Mouse (Mus musculus) heart, adult 2 months (tissue): Measurements from ENCODE around the gene Syt12.

Experiments
- EP300 ChIP-seq: fragments of 200-500 bp; IDR thresholded peaks from 2 replicates; pipeline ENCODE4 v1.6.1; 2011; ENCODE audit warnings: low read depth, low read length, control low read depth; ENCODE audit not compliant: insufficient read depth
- POLR2A ChIP-seq: fragments of 200-500 bp; IDR thresholded peaks from 2 replicates; pipeline ENCODE4 v1.6.1; 2011; ENCODE audit warnings: mild to moderate bottlenecking, low read depth, low read length, control low read depth; ENCODE audit not compliant: insufficient read depth

DNA sequence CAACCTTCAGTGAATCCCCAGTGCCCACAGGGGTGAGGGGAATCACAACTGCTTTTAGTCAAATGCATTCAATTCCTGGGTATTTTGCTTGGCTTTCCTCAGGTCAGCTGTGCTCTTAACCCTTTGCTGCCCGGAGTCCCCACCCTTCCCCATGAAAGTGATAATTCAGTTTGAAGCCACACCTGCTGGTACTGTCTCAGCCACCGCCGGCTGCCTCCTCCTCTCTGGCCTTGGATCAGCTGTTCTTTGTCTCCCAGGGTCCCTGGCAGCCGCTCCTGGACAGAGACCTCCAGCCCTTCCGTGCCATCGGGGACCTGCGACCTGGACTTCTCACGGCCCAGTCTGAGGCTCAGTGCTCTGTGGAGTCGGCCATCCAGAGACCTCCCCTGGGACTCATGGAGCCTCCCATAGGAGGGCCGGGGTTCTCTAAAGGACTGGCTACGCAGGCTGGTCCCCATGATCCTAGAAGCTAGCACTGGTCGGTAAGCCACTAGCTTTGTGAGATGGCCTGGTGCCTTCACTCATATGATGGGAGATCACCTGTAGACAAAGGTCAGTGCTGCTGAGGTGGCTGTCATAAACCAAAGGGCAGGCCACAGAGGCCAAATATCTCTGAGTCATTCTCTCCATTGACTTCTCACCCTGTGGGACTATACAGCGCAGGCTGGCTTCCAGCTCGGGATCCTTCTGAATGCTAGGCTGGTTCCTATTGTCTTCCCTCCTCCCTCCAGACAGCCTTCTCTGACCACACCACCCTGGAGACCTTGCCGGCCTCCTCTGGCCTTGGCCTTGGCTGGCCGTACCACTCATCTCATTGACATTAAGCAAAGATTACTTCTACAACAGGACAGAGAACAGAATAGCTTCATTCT, 21.1 kb upstream of the Syt12 start, which contains the start of gene 2010003K11Rik:
- TF ChIP-seq POLR2A: no peak
- no peak for TF ChIP-seq EP300
